Mouse (Mus musculus): ENCODE measurements around the gene Olfr532. TPM values are rescaled to one million over a fixed set of nuclear protein-coding genes. Genes with fewer than 3 reads are reported as not detected.

Gene Olfr532
- total RNA-seq (2023): not detected

DNA sequence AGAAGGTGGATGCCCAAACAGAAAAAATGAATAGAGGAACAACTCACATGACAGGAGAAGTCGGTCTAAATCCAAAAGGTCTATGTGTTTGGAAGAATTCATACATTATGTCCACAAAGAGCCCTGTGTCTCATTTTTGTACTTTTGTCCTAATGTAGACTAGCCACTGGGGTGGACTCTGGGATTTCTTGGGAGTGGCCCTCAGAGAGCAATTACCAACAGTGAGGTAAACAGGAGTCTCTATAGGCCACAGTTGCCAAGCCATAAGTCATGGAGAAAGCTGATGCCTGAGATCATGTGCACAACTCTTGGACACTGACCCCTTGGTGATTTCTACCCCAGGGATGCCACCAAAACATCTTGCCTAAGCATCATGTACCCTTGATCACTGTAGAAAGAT, at the start of gene Olfr532:
Gene Olfr532, minus strand, starts transcription at position 101 of the 400 bp plus-strand sequence.

DNA sequence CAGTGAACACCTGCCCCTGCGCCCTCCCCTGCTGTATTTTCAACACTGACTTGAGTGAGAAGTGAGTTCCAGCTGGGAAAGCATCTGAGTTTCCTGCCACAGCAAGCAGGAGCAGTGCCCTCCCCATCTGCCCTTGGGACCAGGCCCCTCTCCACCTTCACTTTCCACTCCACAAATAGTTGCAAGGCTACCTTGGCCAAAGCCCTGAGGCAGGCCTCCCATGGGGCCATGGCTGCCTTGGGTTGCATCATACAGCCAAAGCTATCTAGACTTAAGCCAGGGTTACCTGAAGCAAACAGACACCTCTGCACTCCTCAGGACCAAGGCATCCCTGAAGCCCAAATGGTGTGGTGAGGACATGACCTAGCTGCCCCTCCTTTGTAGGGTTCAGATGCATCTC, 41.6 kb upstream of the Olfr532 start, which contains the start of gene Olfr533:
Gene Olfr533, plus strand, starts transcription at position 301 of the 400 bp plus-strand sequence.

DNA sequence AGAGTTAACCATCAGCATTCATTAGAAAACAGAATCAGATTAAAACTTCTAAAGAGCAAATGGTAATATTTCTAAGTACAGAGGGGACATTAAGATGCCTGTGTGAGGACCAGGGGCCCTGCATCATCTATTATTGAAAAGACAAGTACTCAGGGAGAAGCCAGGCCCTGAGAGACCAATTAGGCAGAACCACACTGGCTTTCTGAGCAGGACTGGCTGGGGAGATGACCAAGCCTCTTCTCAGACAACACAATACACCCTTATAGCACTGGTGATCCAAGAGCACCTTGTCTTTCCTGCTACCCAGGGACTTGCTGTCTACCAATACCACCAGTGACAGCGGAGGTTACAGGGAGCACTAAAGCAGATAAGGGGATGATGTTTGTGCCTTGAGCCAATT, 18.6 kb downstream of the Olfr532 start, which contains the start of gene Olfr531:
Gene Olfr531, minus strand, starts transcription at position 101 of the 400 bp plus-strand sequence.

DNA sequence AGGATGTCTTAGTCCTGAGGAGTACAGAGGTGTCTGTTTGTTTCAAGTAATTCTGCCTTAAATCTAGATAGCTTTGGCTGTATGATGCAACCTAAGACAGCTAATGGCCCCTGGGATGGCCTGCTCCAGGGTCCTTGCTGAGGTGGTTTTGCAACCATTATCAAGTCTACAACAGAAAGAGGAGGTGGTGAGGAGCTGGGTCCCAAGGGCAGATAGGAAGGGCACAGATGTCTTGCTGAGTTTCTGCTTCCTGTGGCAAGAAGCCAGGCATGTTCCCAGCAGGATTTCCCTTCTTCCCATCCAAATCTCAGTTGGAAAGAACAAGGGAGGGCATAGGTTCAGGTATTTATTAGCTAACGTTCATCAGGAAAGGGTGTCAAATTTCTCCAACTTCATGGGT, 45.2 kb downstream of the Olfr532 start, which contains the start of gene Olfr530:
Gene Olfr530, minus strand, starts transcription at position 101 of the 400 bp plus-strand sequence.

Other genes starting within 250 kb of the Olfr532 start
- gene Olfr523, start 248.4 kb downstream of the Olfr532 start, total RNA-seq (2023): not detected
- gene Olfr524, start 215.7 kb downstream of the Olfr532 start, total RNA-seq (2023): not detected
- 1 to 10 TPM in 1 of 2 experiments, under 1 TPM in 1; 0.82 to 1.3 TPM for gene Cd163l1, start 203.4 kb downstream of the Olfr532 start, total RNA-seq (2023)
- gene 5830411N06Rik, start 174.4 kb downstream of the Olfr532 start, total RNA-seq (2023): 1 to 10 TPM; 4.5 to 5.0 TPM
- not detected for gene Olfr525, start 100.8 kb downstream of the Olfr532 start, total RNA-seq (2023)
- not detected for gene Olfr527, start 87.6 kb downstream of the Olfr532 start, total RNA-seq (2023)
- not detected for gene Olfr60, start 60.0 kb downstream of the Olfr532 start, total RNA-seq (2023)
- not detected for gene Olfr530, start 45.3 kb downstream of the Olfr532 start, total RNA-seq (2023)
- not detected for gene Olfr531, start 18.7 kb downstream of the Olfr532 start, total RNA-seq (2023)
- gene Olfr533, start 41.7 kb upstream of the Olfr532 start, total RNA-seq (2023): not detected
- gene Olfr535, start 62.6 kb upstream of the Olfr532 start, total RNA-seq (2023): not detected
- not detected for gene Olfr536, start 85.8 kb upstream of the Olfr532 start, total RNA-seq (2023)
- not detected for gene Olfr538, start 146.2 kb upstream of the Olfr532 start, total RNA-seq (2023)
- not detected for gene Olfr46, start 179.6 kb upstream of the Olfr532 start, total RNA-seq (2023)
- gene Olfr61, start 207.3 kb upstream of the Olfr532 start, total RNA-seq (2023): not detected
- not detected for gene Olfr53, start 224.8 kb upstream of the Olfr532 start, total RNA-seq (2023)
- not detected for gene Olfr539, start 238.3 kb upstream of the Olfr532 start, total RNA-seq (2023)